Mouse (Mus musculus): ENCODE measurements around the gene Ssbp3.

Ssbp3 gene

DNA sequence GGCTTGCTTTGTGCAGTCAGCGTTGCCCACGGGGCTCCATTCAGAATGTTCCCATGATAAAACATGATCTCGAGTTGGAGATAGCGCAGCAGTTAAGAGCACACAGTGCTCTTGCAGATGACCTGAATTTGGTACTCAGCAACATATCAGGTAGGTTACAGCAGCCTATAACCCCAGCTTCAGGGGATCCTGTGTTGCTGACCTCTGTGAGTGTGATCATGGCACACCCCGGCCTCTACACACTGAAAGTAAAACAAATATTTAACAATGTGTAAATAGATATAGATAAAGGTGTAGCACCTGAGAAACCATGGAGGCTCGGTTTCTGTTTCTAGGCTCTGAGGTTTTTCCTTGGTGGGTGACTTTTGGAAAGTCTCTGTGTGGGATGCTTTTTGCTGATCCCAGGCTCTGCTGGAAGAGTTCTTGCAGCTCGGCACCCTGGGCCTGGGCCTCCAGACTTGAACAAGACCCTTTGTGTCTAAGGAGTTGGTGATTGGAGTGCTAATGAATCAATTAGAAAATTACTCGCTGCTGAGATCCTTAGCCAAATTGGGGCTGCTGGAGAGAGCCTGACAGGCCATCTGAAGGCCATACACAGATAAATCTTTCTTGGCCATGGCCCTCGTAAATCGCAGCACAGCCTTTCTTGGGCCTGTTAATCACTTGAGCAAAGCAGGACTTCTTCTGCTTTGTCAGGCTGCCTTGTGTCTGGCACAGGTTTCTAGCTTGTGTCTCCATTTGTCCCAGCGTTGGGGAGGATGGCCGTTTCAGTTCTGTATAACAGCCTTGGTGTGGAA lies 49.2 kb downstream of the Ssbp3 start:
- DNase-seq (ENCODE audit: low spot score in 2 of 2), result no peak

DNA sequence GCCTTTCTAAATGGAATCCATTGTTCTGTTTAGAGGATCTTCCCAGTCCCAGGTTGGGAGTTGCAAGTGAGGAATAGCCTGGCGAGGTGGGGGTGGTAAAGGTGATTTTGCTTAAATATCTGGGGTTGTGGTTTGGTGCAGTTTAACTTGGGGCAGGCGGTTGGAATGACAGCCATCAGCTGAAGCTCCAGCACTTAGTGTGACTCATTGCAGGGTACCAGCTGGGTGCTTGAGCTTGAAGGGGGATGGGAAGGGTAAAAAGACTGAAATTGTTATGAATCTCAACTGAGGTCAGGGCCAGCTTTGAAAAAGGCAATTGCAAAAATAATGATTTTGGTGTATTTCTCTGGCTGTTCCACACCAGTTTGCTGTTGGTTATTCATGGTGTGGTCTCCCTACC lies 50.0 kb downstream of the Ssbp3 start:
- no peak for DNase-seq (ENCODE audit: low spot score in 2 of 2)

DNA sequence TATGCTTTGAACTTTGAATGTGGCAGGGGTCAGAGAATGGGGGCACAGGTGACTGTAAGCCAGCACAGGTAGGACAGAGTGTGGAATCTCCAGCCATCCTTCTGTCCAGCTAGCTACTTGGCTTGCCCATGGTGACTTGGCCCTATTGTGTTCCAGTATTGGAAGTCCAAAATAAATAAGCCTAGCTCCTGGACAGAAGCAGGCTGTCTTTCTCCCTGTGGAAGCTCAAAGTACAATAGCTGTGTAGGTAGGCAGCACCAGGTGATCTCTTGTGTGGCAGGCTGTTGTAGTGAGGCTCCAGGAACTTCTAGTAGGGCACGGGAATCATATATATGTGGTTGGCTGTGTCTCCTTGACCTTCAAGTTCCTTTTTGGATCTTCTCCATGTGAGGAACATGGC lies 50.8 kb downstream of the Ssbp3 start:
- DNase-seq (ENCODE audit: low spot score in 2 of 2), result no peak

DNA sequence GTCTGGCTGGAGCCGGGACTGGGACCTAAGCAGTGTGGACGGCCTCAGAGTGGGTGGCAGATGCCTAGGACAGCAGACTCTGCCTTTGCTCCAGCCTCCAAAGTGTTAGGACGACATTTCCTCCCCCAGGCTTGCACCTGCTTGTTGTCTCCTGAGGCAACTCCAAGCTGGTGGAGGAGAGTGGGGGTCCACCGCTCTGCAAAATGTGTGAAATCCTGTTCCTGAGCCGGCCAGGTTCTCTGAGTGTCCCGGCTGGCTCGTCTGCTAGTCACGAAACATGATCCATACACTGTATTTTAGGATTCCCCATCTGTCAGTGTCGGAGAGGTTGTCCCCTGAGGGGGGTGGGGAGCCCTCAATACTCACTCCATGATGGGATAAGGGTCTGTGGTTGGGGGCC lies 53.9 kb downstream of the Ssbp3 start:
- no peak for DNase-seq (ENCODE audit: low spot score in 2 of 2)

DNA sequence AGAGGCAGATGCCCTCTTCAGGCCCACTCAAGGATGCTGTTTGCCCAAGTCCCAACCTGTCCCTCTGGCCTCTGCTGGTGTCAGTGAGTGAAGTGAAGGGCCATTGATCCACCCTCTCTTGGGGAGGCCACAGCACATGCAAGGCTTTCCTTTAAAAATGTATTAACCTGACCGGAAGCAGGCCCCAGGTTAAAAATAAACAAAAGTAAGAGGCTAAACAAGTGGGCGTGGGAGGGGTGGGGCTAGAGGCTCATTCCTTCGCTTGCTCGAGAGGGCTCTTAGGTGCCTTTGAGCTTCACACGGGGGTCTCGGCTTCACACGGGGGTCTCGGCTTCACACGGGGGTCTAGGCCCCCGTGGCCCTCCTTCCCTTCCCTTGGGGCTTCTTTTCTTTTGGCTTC lies 54.5 kb downstream of the Ssbp3 start:
- no peak for DNase-seq (ENCODE audit: low spot score in 2 of 2)

DNA sequence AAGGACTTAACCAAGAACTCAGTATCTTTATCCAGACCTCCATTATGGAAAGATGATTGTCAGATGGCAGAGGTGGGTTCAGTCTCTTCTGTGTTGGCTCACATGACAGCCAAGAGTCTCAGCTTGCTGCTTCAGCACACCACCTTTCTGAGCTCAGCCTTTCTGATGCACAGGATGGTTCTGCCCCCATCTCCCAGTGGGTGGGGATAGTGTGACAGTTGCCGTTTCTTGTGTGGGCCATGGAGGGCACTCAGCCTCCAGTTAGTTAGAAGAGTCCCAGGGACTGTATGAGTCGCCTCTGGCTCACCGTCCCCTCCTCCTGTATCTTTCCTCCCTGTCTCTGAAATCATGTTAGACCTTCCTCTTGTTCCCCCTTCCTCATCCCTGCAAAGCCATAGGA lies 55.9 kb downstream of the Ssbp3 start:
- DNase-seq (ENCODE audit: low spot score in 2 of 2), result no peak

DNA sequence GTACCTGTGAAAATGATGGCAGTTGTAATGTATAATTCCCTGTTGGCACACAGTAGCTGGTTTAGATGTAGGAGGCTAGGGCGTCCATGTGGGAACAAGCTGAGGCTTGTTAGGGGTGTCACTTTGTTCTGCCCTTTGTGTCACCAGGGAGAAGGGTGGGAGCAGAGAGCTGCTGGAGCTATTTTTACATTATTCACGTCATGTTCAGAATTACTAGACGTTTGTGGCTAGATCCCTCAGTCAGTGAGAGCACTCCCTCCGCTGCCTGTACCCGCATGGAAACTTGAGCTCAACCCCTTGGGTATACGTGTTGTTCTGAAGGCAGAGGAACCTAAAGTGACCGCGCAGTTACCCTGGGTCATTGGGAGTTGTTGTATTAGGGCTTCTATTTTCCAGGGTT lies 58.4 kb downstream of the Ssbp3 start:
- no peak for DNase-seq (ENCODE audit: low spot score in 2 of 2)

DNA sequence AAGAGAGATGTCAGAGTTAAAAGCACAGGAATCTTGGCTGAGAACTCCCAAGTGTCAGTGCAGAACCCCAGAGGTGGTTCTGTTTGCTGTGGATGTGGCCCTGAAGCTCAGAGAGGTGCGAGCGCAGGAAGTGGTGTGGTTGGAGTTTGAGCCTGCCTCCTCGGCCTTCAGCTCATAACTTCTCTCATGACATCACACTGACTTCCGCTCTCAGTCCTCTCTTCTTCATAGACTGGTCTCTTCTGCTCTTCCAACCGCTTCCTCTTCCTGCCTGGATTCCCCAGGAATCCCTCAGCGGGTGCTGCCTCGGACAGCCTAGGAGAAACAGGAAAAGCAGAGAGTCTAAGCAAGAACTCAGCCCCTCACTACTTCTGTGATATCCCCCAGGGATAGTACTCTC lies 60.3 kb downstream of the Ssbp3 start:
- DNase-seq (ENCODE audit: low spot score in 2 of 2), result peak; percentile 37 to 44

DNA sequence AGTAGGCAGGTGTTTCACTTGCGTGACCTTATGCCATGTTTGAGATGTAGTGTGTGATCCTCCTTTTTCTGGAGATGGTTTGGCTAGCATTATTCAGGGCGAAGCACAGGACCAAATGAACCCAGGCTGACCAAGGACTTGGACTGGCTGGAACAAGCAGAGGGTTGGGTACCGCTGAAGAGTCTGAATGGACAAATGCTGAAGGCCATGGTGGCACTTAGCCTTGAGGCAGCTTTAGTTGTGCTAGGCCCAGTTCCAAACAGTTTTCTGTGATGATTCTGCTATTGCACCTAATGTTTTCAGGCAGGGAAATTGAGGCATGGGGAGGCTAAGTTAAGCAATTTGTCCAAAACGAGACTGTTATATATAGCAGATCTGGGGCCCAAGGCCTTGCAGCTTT lies 61.6 kb downstream of the Ssbp3 start:
- no peak for DNase-seq (ENCODE audit: low spot score in 2 of 2)

DNA sequence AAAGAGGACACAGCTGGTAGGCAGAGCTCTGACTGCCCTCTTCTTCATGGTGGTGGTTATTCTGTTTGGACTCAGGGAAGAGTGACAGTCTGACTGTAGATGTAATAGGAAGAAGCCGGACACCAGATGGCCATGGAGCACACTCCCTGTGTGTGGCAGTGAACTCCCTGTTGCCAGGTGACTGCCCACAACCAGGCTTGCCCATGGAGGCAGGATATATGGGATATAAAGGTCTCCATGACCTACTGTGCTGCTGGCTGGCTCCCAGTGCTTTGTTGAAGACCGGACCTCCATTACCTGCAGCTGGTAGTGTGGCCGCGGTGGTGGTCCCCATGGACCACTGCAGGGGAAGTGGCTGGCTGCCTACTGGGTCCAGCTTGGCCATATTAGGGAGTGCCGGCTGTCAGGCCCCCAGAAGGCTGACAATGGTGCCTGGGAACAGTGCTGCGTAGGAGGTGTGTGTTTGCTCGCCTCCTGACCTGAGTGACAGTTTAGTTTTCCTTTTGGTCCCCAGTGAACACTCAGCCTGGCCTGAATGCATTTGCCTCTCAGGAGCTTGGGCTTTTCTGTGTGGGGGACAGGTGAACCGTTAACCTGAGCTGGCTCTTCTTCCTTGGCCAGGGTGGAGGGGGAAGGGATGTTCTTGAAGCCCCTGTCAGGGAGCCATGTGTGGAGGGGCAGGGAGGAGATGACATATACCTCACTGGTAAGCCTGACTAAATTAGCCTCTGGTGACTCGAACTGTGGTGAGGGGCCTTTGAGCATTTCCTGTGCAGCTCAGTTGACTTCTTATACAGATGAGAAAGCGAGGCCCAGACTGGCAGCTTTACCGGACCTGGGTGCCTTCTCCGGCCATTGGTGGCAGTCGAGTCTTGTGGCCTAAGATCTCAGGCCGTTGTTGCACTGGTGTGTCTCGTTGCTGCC lies 62.2 kb downstream of the Ssbp3 start:
- no peak for DNase-seq (ENCODE audit: low spot score in 2 of 2)

DNA sequence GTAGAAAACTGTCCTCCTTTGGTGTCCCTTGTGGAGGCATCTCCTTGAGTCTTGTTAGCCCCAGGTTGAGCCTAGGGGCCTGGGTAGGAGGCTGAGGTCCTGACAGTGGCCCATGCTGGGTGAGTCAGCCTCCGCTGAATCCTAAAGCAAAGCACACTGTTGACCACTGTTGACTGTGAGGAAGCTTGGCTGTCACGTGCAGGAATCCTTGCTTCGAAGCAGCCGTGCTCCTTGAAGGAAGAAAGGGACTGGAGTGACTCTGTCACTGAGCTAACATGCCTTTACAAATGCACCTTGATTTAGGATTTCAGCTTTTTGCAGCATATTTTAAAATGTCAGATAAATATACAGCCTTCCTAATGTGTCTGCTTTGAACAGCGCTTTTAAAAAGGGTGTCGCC lies 64.8 kb downstream of the Ssbp3 start:
- no peak for DNase-seq (ENCODE audit: low spot score in 2 of 2)

DNA sequence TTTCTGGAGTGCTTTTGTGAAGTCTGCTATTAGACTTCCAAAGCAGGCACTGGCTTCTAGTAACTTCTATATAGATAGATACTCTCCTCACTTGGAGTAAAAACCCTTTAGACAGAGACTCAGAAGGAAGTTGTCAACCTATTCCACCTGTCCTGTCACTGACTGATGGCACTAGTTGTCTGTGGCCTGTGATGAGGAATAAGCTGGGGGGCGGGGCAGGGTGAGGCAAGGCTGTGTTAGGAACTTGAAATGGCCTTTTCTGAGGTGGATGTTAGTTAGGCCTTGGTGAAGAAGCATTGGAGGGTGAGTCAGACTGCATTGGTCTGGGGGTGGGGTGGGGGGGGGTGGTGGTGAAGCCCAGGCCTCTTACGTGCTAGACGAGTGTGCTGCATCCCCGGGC lies 65.4 kb downstream of the Ssbp3 start:
- DNase-seq (ENCODE audit: low spot score in 2 of 2), result no peak

DNA sequence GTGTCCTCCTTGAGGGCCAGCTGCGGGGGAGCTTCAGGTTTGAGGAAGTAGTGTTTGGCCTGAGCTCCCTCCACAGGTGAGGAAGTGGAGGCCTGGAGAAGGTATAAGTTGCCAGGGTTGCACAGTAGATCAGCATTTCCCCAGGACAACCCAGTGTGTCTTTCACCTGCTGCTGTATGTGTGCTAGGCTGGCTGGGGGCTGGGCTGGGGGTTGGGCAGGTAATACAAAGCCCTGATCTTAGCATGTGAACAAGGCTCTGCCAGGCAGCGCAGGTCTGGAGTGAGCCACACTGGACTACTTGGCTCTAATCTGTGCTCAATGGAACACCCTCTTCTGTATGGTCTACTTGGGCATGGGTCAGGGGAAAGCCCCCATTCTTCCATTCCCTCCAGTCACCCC lies 66.1 kb downstream of the Ssbp3 start:
- DNase-seq (ENCODE audit: low spot score in 2 of 2), result no peak

DNA sequence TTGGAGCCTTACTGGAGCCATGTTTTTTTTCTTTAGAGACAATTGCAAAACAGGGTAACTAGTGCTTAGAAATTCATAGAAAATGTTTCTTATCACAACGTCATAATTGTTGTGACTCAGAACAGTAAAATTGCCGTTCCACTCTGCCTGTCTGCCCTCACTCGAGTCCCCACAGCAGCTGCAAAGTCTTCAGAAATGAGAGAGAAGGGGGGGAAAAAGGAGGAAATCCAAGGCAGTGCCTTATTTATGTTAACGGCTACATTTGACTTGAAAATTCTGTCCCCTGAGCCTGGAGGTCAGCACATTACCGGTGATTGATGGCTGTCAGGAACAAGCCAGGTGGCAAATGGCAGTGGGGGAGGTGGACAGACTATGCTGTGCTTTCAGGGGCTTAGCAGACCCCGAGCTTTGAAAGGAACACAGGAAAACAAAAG lies 66.7 kb downstream of the Ssbp3 start:
- no peak for DNase-seq (ENCODE audit: low spot score in 2 of 2)

DNA sequence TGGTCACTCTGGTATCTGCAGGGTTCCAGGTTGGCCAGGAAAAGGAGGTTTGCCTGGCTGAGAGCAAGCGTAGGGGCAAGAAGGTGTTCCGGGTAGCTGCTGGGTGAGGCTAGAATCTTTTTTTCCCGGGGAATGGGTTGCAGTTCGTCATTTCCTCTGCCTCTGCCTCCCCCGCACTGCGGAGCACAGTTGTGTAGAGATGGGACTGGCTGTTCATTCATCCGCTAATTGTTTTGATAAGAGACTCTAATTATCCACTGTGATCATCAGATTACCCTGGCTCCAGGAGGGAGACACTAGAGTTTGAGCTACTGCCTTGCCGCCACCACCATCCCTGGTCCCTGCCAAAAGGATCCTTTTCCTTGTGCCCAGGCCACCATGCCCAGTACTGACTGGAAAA lies 67.9 kb downstream of the Ssbp3 start:
- DNase-seq (ENCODE audit: low spot score in 2 of 2), result no peak

DNA sequence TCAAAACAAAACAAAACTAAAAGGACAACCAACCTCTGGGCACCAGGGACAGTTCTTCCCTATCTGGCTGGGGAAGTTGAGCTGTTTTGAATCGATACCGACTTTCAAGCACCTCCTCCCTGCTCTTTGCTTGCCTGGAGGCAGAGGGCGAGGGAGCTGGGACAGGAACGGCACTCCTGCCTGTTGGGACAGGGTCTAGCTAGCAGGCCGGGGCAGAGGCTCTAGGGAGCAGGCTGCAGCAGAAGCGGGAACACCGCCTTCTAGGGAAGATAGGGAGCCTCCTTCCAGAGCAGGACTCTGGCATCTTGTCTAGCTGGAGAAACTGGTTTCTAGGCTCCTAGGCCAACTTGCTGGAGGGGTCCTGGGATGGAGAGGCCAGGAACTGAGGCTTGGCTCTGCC lies 70.2 kb downstream of the Ssbp3 start:
- DNase-seq (ENCODE audit: low spot score in 2 of 2), result no peak

DNA sequence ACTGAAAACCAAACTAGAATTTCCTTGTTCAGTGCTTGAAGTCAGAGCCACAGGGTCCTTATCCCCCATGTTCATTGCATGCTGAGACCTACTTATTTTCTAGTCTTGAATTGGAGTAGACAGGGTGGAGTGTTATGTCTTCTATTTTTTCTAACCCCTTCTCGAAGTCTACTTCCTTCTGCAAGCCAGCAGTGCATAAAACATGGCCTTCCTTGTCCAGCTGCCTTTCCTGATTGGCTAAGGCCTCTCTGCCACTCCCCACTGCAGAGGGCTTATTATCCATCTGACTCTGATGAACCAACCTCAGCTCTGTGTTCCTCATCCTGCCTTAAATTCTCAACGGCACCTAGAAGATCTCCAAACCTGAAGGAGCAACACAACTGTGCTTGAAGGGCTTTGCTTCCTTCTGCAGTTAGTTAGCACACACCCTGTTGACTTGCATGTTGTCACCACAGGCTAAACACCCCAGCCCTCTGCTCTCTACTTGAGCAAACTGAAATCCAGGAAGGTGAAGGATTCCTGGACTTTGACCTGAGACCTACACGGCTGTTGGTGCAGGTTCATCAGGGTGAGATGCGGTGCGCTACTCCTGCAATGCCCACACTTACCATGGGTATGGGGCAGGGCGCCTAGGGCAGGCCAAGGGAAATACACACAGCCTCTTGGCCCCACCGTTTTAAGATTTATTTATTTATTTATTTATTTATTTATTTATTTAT lies 71.0 kb downstream of the Ssbp3 start:
- no peak for DNase-seq (ENCODE audit: low spot score in 2 of 2)

DNA sequence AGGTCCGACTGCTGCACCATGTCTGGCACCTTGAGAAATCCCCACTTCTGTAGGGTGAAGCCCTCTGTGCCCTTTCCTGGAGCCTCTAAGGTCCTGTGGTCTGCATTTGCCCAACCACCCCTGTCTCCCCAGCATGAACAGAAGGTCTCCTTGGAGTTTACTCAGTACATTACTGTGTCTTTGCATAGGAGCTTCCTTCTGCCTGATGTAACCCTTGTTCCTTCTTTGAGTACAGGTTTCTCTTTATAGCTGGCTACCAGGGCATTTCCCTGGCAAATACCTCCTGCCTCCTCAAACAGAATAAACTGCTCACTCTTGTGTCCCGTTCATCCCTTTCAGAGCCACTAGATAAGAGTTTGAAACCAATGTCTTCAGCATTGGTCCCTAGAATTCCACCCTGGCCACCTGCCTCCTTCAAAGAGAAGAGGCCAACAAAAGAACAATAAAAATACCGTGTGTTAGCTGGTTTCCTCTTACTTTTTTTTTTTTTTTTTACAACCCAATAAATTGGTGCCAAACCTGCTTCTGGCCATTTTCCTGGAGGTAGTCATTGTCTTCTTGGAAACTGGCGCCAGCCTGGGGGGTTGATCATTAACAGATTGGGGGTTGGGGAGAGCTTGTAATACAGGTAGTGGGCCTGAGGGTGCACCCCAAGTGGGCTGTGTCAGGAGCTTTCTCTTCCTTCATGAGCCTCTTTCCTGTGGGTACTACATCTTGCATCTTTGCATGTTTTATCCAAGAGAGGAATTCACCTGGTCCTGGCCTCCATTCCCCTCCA lies 72.0 kb downstream of the Ssbp3 start:
- DNase-seq (ENCODE audit: low spot score in 2 of 2), result no peak

DNA sequence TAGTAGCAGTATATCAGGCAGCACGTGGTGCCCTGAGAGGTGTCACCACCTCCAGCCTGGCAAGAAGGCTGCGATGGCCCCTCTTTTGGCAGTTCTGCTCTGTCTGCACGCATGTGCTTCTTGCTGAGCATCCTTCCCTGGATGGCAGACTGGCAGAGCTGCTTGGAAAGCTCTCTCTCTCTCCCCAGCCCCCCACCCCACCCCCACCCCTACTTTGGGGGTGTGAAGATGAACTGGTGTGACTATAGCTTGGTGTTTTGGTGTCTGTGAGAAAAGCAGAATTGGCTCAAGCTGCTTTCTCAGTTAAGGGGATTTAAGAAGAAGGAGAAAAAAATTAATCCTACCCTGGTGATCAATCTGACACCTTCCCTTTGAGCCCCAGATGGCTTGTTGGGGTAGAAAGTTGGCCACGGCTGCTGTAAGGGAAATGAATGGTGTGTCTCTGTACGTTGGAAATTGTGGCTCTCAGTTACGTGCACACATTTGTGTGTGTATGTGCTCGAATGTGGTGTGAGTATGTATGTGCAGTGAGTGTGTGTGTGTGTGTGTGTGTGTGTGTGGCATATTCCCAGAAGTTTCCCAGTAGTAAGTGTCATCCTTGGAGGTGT lies 73.5 kb downstream of the Ssbp3 start:
- DNase-seq (ENCODE audit: low spot score in 2 of 2), result no peak

DNA sequence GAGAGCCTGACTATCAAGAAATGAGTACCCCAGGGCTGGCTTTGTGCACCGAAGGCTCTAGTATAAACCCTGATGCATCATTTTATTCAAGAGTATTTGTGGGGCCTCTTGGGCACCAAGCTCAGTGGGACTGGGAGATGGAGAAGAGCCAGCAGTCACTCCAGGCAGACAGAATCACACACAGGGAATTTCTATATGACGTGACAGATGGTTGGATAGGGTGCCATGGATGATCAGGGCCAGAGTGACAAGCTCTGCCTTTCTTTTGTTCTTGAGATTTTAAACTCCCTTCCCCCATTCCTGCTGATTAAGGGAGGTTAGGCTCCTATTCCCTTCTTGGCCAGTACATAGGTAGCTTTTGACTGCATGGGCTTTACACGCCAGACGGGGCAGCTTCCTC lies 74.8 kb downstream of the Ssbp3 start:
- DNase-seq (ENCODE audit: low spot score in 2 of 2), result no peak

Measured in thymus, postnatal 10 days (tissue).